Mouse (Mus musculus): ENCODE measurements around the gene Gm7980. TPM values are rescaled to one million over a fixed set of nuclear protein-coding genes. Genes with fewer than 3 reads are reported as not detected.
"Not testable (repeated sequence)": the region's sequence is repeated elsewhere in the genome, so short reads cannot be mapped to it uniquely, and the experiment has no call there.

The Gm7980 gene
- polyA plus RNA-seq (2015; fragmentation: Nextera tagmentation; extraction: Ambion mirVana), result not detected in 2 replicates

- not testable (repeated sequence) for DNase-seq; H3K9ac ChIP-seq (replicated peaks); H3K9me3 ChIP-seq (ENCODE audit: low read length); H3K4me2 ChIP-seq (ENCODE audit: low read depth, low read length); H3K27ac ChIP-seq (ENCODE audit: low read depth); H3K4me1 ChIP-seq (ENCODE audit: insufficient read depth); ATAC-seq; H3K4me3 ChIP-seq (ENCODE audit: low read depth, low read length); H3K36me3 ChIP-seq (replicated peaks; ENCODE audit: insufficient read depth, low read length); H3K27me3 ChIP-seq (ENCODE audit: insufficient read depth, low read length)
- no CpG with 5 or more reads among the region's 2 CpGs for WGBS (ENCODE audit: insufficient replicate concordance)
These were observed at the start of gene Gm7980 for GRCm38 (mm10) chr14:41907190-41907589. Gm7980 (minus strand) TSS chr14:41907290.

GRCm38 (mm10) chr14:41943695-41944094, 36.6 kb upstream of the Gm7980 start, which contains the start of gene 1700024B05Rik:
1700024B05Rik (plus strand) TSS chr14:41943995.
- not testable (repeated sequence) for H3K9ac ChIP-seq (replicated peaks); H3K36me3 ChIP-seq (replicated peaks; ENCODE audit: insufficient read depth, low read length); H3K9me3 ChIP-seq (ENCODE audit: low read length); DNase-seq; H3K27ac ChIP-seq (ENCODE audit: low read depth); ATAC-seq; H3K27me3 ChIP-seq (ENCODE audit: insufficient read depth, low read length); H3K4me3 ChIP-seq (ENCODE audit: low read depth, low read length); H3K4me2 ChIP-seq (ENCODE audit: low read depth, low read length); H3K4me1 ChIP-seq (ENCODE audit: insufficient read depth)
- 50% methylated on average over 1 of the region's 2 CpGs for WGBS (ENCODE audit: insufficient replicate concordance)

- WGBS (ENCODE audit: insufficient replicate concordance), result no CpG with 5 or more reads among the region's 1 CpGs
- H3K9me3 ChIP-seq (ENCODE audit: low read length); H3K27ac ChIP-seq (ENCODE audit: low read depth); H3K9ac ChIP-seq (replicated peaks); H3K4me2 ChIP-seq (ENCODE audit: low read depth, low read length); H3K4me3 ChIP-seq (ENCODE audit: low read depth, low read length); DNase-seq; H3K36me3 ChIP-seq (replicated peaks; ENCODE audit: insufficient read depth, low read length); ATAC-seq; H3K27me3 ChIP-seq (ENCODE audit: insufficient read depth, low read length); H3K4me1 ChIP-seq (ENCODE audit: insufficient read depth): not testable (repeated sequence)
These were observed 17.6 kb upstream of the Gm7980 start, which contains the start of gene 1700049E17Rik1 for GRCm38 (mm10) chr14:41924649-41925048. 1700049E17Rik1 (plus strand) TSS chr14:41924949.

Other genes starting within 250 kb of the Gm7980 start
- not detected in 2 replicates for gene Gm8068, start 205.4 kb downstream of the Gm7980 start, polyA plus RNA-seq (2015; fragmentation: Nextera tagmentation; extraction: Ambion mirVana)
- gene Gm7929, start 156.7 kb downstream of the Gm7980 start, polyA plus RNA-seq (2015; fragmentation: Nextera tagmentation; extraction: Ambion mirVana), result not detected in 2 replicates
- gene Gm47189, start 134.8 kb downstream of the Gm7980 start, polyA plus RNA-seq (2015; fragmentation: Nextera tagmentation; extraction: Ambion mirVana), result not detected in 2 replicates
- not detected in 2 replicates for gene 1700049E17Rik1, start 17.7 kb upstream of the Gm7980 start, polyA plus RNA-seq (2015; fragmentation: Nextera tagmentation; extraction: Ambion mirVana)
- not detected in 2 replicates for gene 1700024B05Rik, start 36.7 kb upstream of the Gm7980 start, polyA plus RNA-seq (2015; fragmentation: Nextera tagmentation; extraction: Ambion mirVana)
- gene Gm6401, start 60.6 kb upstream of the Gm7980 start, polyA plus RNA-seq (2015; fragmentation: Nextera tagmentation; extraction: Ambion mirVana), result not detected in 2 replicates
- gene Gm3543, start 76.0 kb upstream of the Gm7980 start, polyA plus RNA-seq (2015; fragmentation: Nextera tagmentation; extraction: Ambion mirVana), result not detected in 2 replicates
- gene Gm7951, start 210.1 kb upstream of the Gm7980 start, polyA plus RNA-seq (2015; fragmentation: Nextera tagmentation; extraction: Ambion mirVana), result not detected in 2 replicates

Measured in liver, postnatal 0 days (tissue).